Mouse (Mus musculus): ENCODE results near the gene Capza1.

DNA sequence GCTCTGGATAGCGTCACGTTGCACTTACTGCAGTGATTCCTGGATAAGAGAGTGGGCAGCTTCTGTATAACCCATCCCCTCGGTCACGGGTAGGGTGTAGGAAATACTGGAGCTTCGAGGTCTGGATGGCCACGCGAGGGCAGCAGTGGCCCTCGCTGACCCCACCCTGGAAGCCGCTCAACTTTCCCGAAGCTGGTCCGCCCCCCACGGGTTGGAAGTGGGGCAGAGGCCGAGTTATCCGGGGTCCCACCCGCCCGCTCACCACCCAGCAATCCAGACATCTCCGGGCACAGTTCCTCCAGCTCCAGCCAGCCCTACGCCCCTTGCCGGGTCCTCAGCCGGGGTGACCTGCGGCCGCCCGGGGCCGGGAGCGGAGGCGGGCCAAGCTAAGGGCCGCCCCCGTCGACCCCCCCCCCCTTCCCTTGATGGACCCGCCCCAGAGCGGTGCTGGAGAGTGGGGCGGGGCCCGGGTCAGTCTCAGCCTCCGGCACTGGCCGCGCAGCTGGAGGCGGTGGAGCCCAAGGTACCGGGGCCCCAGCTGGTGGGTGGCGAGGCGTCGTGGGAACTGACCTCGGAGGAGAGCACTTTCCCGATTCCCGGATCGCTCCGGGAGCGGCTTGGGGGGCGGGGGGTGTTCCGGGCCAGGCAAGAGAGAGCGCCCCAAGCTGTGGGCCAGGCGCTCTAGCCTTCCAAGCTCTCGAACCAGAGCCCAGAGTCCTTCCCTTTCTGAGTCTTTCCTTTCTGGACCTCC lies 75.6 kb downstream of the Capza1 start:
- peak; percentile 68 for TF ChIP-seq CTCF (IDR thresholded peaks at IDR 0.05; ENCODE audit: control insufficient read depth, insufficient read depth, low read length)
- TF ChIP-seq POLR2A (IDR thresholded peaks at IDR 0.05; ENCODE audit: borderline replicate concordance, control insufficient read depth, low read depth, low read length): no peak

Measured in bone marrow, adult 2 months (tissue).